Mouse (Mus musculus) cerebellum, adult 11 months (tissue): ENCODE measurements around the gene Ophn1.

Experiments
- DNase-seq: peaks from one replicate; pipeline ENCODE4 v3.0.0; 2022

Gene Ophn1

GRCm38 (mm10) chrX:98890406-98891116 lies at the start of gene Ophn1:
Ophn1 (minus strand) TSS chrX:98891025.
- DNase-seq, result peak; percentile 62

- DNase-seq, result peak; percentile 91
These were observed 46.9 kb upstream of the Ophn1 start for GRCm38 (mm10) chrX:98937555-98938294.

- peak; percentile 95 for DNase-seq
These were observed 46.1 kb upstream of the Ophn1 start for GRCm38 (mm10) chrX:98936707-98937554.

- DNase-seq, result no peak
These were observed 45.3 kb upstream of the Ophn1 start, which contains the start of gene Yipf6 for GRCm38 (mm10) chrX:98936101-98936500. Yipf6 (plus strand) TSS chrX:98936316.

- peak; percentile 13 for DNase-seq
These were observed 28.6 kb upstream of the Ophn1 start for GRCm38 (mm10) chrX:98919423-98919822.

GRCm38 (mm10) chrX:98908910-98909309 lies 18.1 kb upstream of the Ophn1 start:
- no peak for DNase-seq

GRCm38 (mm10) chrX:98904226-98904625 lies 13.4 kb upstream of the Ophn1 start:
- DNase-seq, result no peak

GRCm38 (mm10) chrX:98898307-98898706 lies 7.5 kb upstream of the Ophn1 start:
- peak; percentile 16 for DNase-seq

- no peak for DNase-seq
These were observed 786 bp downstream of the Ophn1 start for GRCm38 (mm10) chrX:98890072-98890405.

- DNase-seq, result no peak
These were observed 8.8 kb downstream of the Ophn1 start for GRCm38 (mm10) chrX:98881983-98882382.

GRCm38 (mm10) chrX:98881085-98881484 lies 9.7 kb downstream of the Ophn1 start:
- no peak for DNase-seq

GRCm38 (mm10) chrX:98880314-98880713 lies 10.5 kb downstream of the Ophn1 start:
- no peak for DNase-seq

- DNase-seq, result no peak
These were observed 15.7 kb downstream of the Ophn1 start for GRCm38 (mm10) chrX:98875144-98875543.

GRCm38 (mm10) chrX:98874086-98874485 lies 16.7 kb downstream of the Ophn1 start:
- DNase-seq, result no peak

- no peak for DNase-seq
These were observed 18.8 kb downstream of the Ophn1 start for GRCm38 (mm10) chrX:98872064-98872463.

- DNase-seq, result no peak
These were observed 20.3 kb downstream of the Ophn1 start for GRCm38 (mm10) chrX:98870541-98870940.

- DNase-seq, result no peak
These were observed 21.1 kb downstream of the Ophn1 start for GRCm38 (mm10) chrX:98869735-98870134.

GRCm38 (mm10) chrX:98869165-98869564 lies 21.7 kb downstream of the Ophn1 start:
- no peak for DNase-seq

GRCm38 (mm10) chrX:98860167-98860566 lies 30.7 kb downstream of the Ophn1 start:
- DNase-seq, result no peak

GRCm38 (mm10) chrX:98856046-98856445 lies 34.8 kb downstream of the Ophn1 start:
- DNase-seq, result no peak

GRCm38 (mm10) chrX:98850869-98851268 lies 40.0 kb downstream of the Ophn1 start:
- no peak for DNase-seq

- DNase-seq, result no peak
These were observed 49.2 kb downstream of the Ophn1 start for GRCm38 (mm10) chrX:98841606-98842005.

- no peak for DNase-seq
These were observed 54.8 kb downstream of the Ophn1 start for GRCm38 (mm10) chrX:98835989-98836388.
